Mouse (Mus musculus) hindbrain, embryonic 13.5 days (tissue): ENCODE measurements at regions not wholly inside any gene's neighbourhood (a gene's known extent, or its start where the extent isn't known, plus 50 kb on each side); places are given as distances from the start of the nearest gene placed in this dataset.

ENCODE experiments used
- ATAC-seq: fragments of 200-750 bp; cut with Nextera tagmentation; 2 replicates; pipeline ENCODE4 v1.8.0; 2017; ENCODE audit warnings: moderate TSS enrichment; ENCODE audit not compliant: low FRiP score
- H3K27ac ChIP-seq: fragments of 300-500 bp; sonication (generic); 2 replicates; pipeline ENCODE4 v1.5.1; 2015; ENCODE audit warnings: inconsistent platforms, mild to moderate bottlenecking, moderate library complexity
- H3K27me3 ChIP-seq: fragments of 300-500 bp; sonication (generic); 2 replicates; pipeline ENCODE4 v1.6.1; 2015; ENCODE audit warnings: mild to moderate bottlenecking, inconsistent platforms
- H3K36me3 ChIP-seq: fragments of 300-500 bp; sonication (generic); 2 replicates; pipeline ENCODE4 v1.6.1; 2015; ENCODE audit warnings: mild to moderate bottlenecking, inconsistent platforms
- H3K4me1 ChIP-seq: fragments of 300-500 bp; sonication (generic); replicated peaks from 2 replicates; pipeline ENCODE4 v1.6.1; 2015; ENCODE audit warnings: inconsistent platforms
- H3K4me2 ChIP-seq: fragments of 300-500 bp; sonication (generic); 2 replicates; pipeline ENCODE4 v1.6.1; 2015; ENCODE audit warnings: inconsistent platforms, mild to moderate bottlenecking, moderate library complexity
- H3K4me3 ChIP-seq: fragments of 300-500 bp; sonication (generic); 2 replicates; pipeline ENCODE4 v1.5.1; 2015; ENCODE audit warnings: mild to moderate bottlenecking, inconsistent platforms
- H3K9ac ChIP-seq: fragments of 300-500 bp; sonication (generic); 2 replicates; pipeline ENCODE4 v1.6.1; 2015; ENCODE audit warnings: mild to moderate bottlenecking, inconsistent platforms
- H3K9me3 ChIP-seq: fragments of 300-500 bp; sonication (generic); 2 replicates; pipeline ENCODE4 v1.6.1; 2016; ENCODE audit warnings: inconsistent platforms
- WGBS: fragments of 180-500 bp; shearing (Covaris S2); methylation state at CpG from one replicate; pipeline ENCODE4 v1.1.7; 2015; 5-methylcytosine and 5-hydroxymethylcytosine counted together

- H3K27me3 ChIP-seq: no peaks in the 10 kb centered on the region
- H3K36me3 ChIP-seq: no peaks in the 10 kb centered on the region
- no peak overlapping the region for H3K27ac ChIP-seq
- no peak for ATAC-seq
- 0 out of 2 replicates have a peak, but pooled peaks cover 7% of the 10 kb centered on the region for H3K9me3 ChIP-seq
- no peaks in the 10 kb centered on the region for H3K4me1 ChIP-seq
- H3K9ac ChIP-seq: no peak overlapping the region
- no peak overlapping the region for H3K4me3 ChIP-seq
- 94% methylated on average over 4 of the region's 4 CpGs for WGBS
- H3K4me2 ChIP-seq: no peak overlapping the region
Observed at GRCm38 (mm10) chr4:7688516-7688915, 550.3 kb downstream of the Car8 start.

DNA sequence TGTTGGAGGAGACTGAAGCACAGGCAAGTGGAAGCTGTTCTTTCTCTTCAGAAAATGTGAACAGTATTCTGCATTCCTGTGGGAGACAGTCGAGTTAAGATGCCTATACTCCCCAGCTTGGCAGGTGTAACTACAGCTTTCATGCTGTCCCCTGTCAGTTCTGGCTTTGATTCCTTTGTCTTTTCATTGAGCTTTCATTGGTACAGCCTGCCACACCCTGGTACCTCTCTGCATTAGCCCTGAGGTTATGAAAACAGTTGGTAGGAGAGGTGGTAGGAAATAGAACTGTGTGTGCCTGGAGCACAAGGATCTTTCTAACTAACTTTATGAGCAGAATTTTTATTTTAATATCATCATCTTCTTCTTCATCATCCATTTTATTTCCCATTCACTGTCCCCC lies 551.6 kb downstream of the Car8 start:
- Histone ChIP-seq H3K9ac (no peak overlapping the region), H3K36me3 (no peaks in the 10 kb centered on the region), H3K4me1 (no peaks in the 10 kb centered on the region), H3K4me2 (no peak overlapping the region), H3K27me3 (no peaks in the 10 kb centered on the region), H3K9me3 (0 out of 2 replicates have a peak, but pooled peaks cover under 1% of the 10 kb centered on the region), H3K4me3 (no peak overlapping the region), H3K27ac (no peak overlapping the region)
- ATAC-seq: no peak
- WGBS: 83% methylated on average over 1 of the region's 1 CpGs

- 86% methylated on average over 4 of the region's 4 CpGs for WGBS
- no peaks in the 10 kb centered on the region for H3K27me3 ChIP-seq
- H3K27ac ChIP-seq: no peak overlapping the region
Observed at GRCm38 (mm10) chr4:7670795-7671105, 568.1 kb downstream of the Car8 start.

DNA sequence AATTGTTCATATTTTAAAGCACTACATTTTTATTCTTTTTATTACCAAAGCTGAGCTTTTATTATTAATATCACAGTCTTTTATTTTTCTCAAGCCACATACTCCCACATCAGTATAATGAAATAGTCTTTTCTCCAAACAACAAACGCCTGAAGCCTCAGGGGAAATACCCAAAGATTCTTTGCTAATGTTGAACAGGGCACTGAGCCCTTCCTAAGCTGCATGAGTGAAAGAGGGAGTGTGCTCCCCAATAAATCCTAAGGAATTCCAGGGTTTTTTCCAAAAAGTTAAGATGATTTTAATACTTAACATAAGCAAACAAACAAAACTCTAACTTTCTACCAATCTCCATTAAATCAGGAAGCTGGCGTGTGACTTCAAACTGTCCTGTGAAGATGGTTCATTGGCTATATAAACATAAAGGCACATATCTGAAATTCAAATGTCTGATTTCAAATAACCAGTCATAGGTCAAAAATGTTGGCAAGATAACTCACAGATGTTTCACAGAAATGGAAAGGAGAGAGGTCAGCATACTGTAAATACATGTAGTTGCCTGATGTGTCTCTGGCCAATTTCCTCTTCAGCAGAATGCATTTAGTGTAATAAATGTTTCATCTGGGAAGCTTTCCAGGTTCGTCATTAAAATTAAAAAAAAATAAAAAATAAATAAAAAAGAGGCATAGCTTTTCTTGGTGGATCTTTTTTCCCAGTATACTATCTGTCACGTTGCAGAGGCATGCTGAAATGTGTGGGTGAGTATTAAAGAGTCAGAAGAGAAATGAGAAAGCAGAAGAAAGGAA lies 568.6 kb downstream of the Car8 start:
- Histone ChIP-seq H3K27ac (no peak overlapping the region), H3K9ac (no peak overlapping the region), H3K9me3 (no peaks in the 10 kb centered on the region), H3K36me3 (no peaks in the 10 kb centered on the region), H3K4me3 (no peak overlapping the region), H3K4me1 (no peaks in the 10 kb centered on the region), H3K27me3 (no peaks in the 10 kb centered on the region), H3K4me2 (no peak overlapping the region)
- 73% methylated on average over 4 of the region's 4 CpGs for WGBS
- no peak for ATAC-seq

More at GRCm38 (mm10) chr4:7670795-7671105, 568.1 kb downstream of the Car8 start:
- H3K4me3 ChIP-seq: no peak overlapping the region
- H3K9me3 ChIP-seq: no peaks in the 10 kb centered on the region
- H3K4me2 ChIP-seq: no peak overlapping the region
- H3K9ac ChIP-seq: no peak overlapping the region
- no peaks in the 10 kb centered on the region for H3K36me3 ChIP-seq
- H3K4me1 ChIP-seq: no peaks in the 10 kb centered on the region
- no peak for ATAC-seq

DNA sequence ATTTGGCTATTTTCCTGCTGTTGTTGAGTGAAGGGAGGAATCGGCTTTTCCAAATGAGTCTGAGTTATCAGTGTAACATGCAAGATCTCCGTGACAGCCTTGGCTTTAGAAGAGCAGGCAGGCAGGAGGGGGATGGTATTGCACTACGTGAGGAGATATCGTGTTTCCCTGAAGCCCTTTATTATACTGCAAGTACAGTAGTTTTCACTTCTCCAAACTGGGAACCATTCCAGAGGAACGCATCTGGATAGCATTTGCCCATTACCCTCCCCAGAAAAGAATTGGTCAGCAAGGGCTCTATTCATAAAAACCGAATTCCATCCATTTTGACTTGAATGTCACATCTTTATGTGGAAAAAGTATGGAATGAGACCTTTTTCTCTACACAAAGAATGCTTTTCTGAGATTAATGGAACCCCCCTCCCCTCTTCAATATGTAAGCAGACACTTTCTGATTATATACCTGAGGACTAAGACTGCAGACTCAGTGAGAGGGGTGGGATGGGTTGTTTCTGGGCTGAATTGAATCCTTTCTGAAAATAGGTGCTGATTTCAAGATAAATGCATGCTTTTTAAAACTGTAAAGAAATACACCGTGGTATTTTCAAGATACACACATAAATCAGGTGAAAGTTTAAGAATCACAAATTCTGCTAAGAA lies 571.8 kb downstream of the Car8 start:
- WGBS: 74% methylated on average over 7 of the region's 7 CpGs
- Histone ChIP-seq H3K4me2 (no peak overlapping the region), H3K27ac (no peak overlapping the region), H3K36me3 (no peaks in the 10 kb centered on the region), H3K4me1 (no peaks in the 10 kb centered on the region), H3K9ac (no peak overlapping the region), H3K27me3 (no peaks in the 10 kb centered on the region), H3K4me3 (no peak overlapping the region), H3K9me3 (no peaks in the 10 kb centered on the region)
- no peak for ATAC-seq

DNA sequence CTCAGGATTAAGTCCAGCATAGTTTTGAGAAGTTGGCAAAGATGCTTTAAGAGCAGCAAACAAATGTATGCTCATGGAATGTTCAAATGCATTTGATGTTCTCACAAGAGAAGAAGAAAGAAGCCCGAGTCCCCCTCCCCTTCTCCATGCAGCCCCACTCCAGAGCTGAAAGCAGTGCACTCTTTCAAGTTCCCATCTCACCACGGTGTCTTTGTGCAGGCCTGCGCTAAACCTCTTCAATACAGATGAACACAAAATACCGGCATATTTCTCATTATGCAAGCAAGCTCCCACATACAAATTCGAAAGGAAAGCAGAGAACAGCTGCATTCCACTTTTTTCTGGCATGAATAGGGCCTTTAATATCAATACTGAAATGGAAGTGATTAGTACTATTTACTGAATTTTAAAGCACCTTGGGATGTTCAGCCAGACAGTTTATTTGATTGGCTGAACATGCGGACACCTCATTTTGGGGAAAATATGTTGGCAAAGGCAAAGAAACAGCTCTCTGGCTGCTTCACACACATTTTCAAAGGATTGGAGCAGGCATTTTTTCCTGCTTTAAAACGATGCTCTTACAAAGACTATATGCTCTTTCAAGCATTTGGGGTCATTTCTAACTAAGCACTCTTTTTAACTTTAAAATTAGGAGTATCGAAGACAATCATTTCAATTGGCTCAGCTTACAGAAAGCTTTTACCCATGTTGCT lies 595.8 kb downstream of the Car8 start:
- Histone ChIP-seq H3K9me3 (no peaks in the 10 kb centered on the region), H3K9ac (no peak overlapping the region), H3K27me3 (no peaks in the 10 kb centered on the region), H3K4me3 (no peak overlapping the region), H3K4me2 (no peak overlapping the region), H3K36me3 (no peaks in the 10 kb centered on the region), H3K4me1 (no peaks in the 10 kb centered on the region), H3K27ac (no peak overlapping the region)
- 66% methylated on average over 8 of the region's 8 CpGs for WGBS
- no peak for ATAC-seq

- WGBS: 78% methylated on average over 4 of the region's 4 CpGs
- no peak overlapping the region for H3K4me2 ChIP-seq
- H3K9ac ChIP-seq: no peak overlapping the region
- no peak overlapping the region for H3K4me3 ChIP-seq
- no peaks in the 10 kb centered on the region for H3K27me3 ChIP-seq
- no peaks in the 10 kb centered on the region for H3K9me3 ChIP-seq
- no peak overlapping the region for H3K27ac ChIP-seq
- no peaks in the 10 kb centered on the region for H3K4me1 ChIP-seq
- ATAC-seq: no peak
- H3K36me3 ChIP-seq: no peaks in the 10 kb centered on the region
Observed at GRCm38 (mm10) chr4:7597671-7598390, 641.0 kb downstream of the Car8 start.

DNA sequence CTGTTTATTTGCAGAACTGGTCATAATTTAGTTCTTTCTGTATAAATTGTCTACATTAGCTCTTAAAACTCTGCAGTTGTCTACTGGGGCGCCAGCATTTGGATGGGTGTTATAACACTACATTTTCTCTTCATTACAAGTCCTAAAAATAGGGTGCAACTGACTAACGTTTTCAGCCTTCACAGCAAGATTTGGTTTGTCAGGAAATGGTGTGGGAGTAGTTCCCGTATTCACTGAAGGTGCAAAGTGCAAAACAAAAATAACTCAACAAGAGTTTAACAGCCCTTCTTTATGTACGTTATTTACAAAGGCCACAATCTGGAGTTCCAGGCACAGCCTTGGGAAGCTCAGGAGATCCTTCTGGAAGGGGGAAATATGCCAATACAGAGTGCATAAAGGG lies 642.7 kb downstream of the Car8 start:
- no peak overlapping the region for H3K4me3 ChIP-seq
- no peak overlapping the region for H3K27ac ChIP-seq
- 79% methylated on average over 4 of the region's 4 CpGs for WGBS
- no peak for ATAC-seq
- H3K4me1 ChIP-seq: no peaks in the 10 kb centered on the region
- no peak overlapping the region for H3K4me2 ChIP-seq
- no peaks in the 10 kb centered on the region for H3K27me3 ChIP-seq
- H3K9me3 ChIP-seq: no peaks in the 10 kb centered on the region
- H3K9ac ChIP-seq: no peak overlapping the region
- H3K36me3 ChIP-seq: no peaks in the 10 kb centered on the region

DNA sequence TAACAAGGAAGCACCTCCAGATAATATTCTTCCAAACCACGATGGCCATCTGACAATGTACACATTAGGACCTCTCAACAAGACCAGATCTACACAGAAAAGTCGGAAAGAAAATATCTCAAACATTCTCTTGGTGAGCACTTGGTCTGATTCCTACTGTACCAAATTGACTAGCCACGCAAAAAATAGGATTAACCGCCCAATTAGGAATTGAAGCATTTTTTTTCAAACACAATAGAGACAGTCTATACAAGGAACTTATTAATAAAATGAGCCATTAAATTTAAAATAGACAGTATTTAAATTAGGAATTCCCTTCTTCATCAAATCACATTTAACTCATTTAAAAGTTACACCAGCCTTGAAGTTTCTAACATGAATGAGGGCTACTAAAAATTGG lies 655.0 kb downstream of the Car8 start:
- H3K27me3 ChIP-seq: no peaks in the 10 kb centered on the region
- H3K36me3 ChIP-seq: no peaks in the 10 kb centered on the region
- 85% methylated on average over 4 of the region's 4 CpGs for whole genome bisulfite sequencing
- no peak overlapping the region for H3K27ac ChIP-seq
- H3K9me3 ChIP-seq: no peaks in the 10 kb centered on the region
- ATAC-seq: no peak
- H3K9ac ChIP-seq: no peak overlapping the region
- no peak overlapping the region for H3K4me3 ChIP-seq
- peaks cover 16% of the 10 kb centered on the region for H3K4me1 ChIP-seq
- no peak overlapping the region for H3K4me2 ChIP-seq

DNA sequence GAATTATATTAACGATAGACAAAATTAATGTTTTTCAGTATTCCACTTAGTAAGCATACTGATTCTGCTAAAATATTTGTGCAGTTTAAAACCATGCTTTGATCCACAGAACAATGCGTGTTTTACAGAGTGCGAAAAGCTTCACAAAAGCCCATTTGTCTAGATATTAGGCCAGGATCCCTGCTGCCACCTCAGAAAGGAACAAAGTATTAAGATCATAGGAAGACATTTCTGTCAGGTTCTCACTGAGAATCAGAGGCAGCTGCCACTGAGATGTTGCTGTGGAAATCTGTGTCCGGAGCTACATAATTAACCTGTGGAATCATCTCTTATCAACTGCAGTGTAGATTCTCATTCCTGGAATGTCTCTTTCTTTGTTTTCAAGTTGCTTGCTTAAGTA lies 656.9 kb downstream of the Car8 start:
- Histone ChIP-seq H3K9me3 (no peaks in the 10 kb centered on the region), H3K9ac (no peak overlapping the region), H3K4me1 (peaks cover 16% of the 10 kb centered on the region), H3K4me2 (no peak overlapping the region), H3K27me3 (no peaks in the 10 kb centered on the region), H3K4me3 (no peak overlapping the region), H3K27ac (peak overlapping the region; percentile 83), H3K36me3 (no peaks in the 10 kb centered on the region)
- ATAC-seq: no peak
- WGBS: 52% methylated on average over 4 of the region's 4 CpGs

GRCm38 (mm10) chr4:7581220-7581916 lies 657.5 kb downstream of the Car8 start:
- Histone ChIP-seq H3K4me1 (peaks cover 16% of the 10 kb centered on the region), H3K36me3 (no peaks in the 10 kb centered on the region), H3K4me3 (no peak overlapping the region), H3K9ac (peak overlapping the region; percentile 49; the same call in 1 of the 2 replicates), H3K27me3 (no peaks in the 10 kb centered on the region), H3K27ac (peak overlapping the region; percentile 83), H3K9me3 (no peaks in the 10 kb centered on the region), H3K4me2 (peak overlapping the region; percentile 5)
- ATAC-seq: peak; percentile 57; the same call in 1 of the 2 replicates
- 31% methylated on average over 8 of the region's 8 CpGs for WGBS
